Mouse (Mus musculus) splenic B cell, adult 2 months (primary cell): Measurements from ENCODE around the gene Hist1h2bk.

Experiments
- DNase-seq: peaks from one replicate; pipeline ENCODE4 v3.0.0-alpha.2; 2011; ENCODE audit warnings: low read depth, low spot score
- H3K27me3 ChIP-seq: 2 replicates; pipeline ENCODE4 v1.6.1; 2012; ENCODE audit warnings: mild to moderate bottlenecking, low read length, moderate library complexity, mixed read lengths; ENCODE audit not compliant: control insufficient read depth, poor library complexity, insufficient read depth, severe bottlenecking
- H3K36me3 ChIP-seq: 2 replicates; pipeline ENCODE4 v1.6.1; 2012; ENCODE audit warnings: mild to moderate bottlenecking, low read length, moderate library complexity, mixed read lengths; ENCODE audit not compliant: control insufficient read depth, poor library complexity, insufficient read depth, severe bottlenecking

The Hist1h2bk gene

GRCm38 (mm10) chr13:22005605-22006333 lies 29.9 kb upstream of the Hist1h2bk start:
- no peaks in the 10 kb centered on the region for H3K36me3 ChIP-seq
- H3K27me3 ChIP-seq = no peaks in the 10 kb centered on the region
- DNase-seq = peak; percentile 60

- Histone ChIP-seq H3K36me3 (no peaks in the 10 kb centered on the region), H3K27me3 (no peaks in the 10 kb centered on the region)
- DNase-seq = peak; percentile 77
These were observed 29.1 kb upstream of the Hist1h2bk start for GRCm38 (mm10) chr13:22006334-22007120.

- DNase-seq = no peak
- Histone ChIP-seq H3K36me3 (no peaks in the 10 kb centered on the region), H3K27me3 (no peaks in the 10 kb centered on the region)
These were observed 28.6 kb upstream of the Hist1h2bk start for GRCm38 (mm10) chr13:22007121-22007510.

GRCm38 (mm10) chr13:22007872-22008271 lies 27.8 kb upstream of the Hist1h2bk start:
- Histone ChIP-seq H3K36me3 (no peaks in the 10 kb centered on the region), H3K27me3 (no peaks in the 10 kb centered on the region)
- DNase-seq = no peak

- no peak for DNase-seq
- Histone ChIP-seq H3K27me3 (no peaks in the 10 kb centered on the region), H3K36me3 (no peaks in the 10 kb centered on the region)
These were observed 27.0 kb upstream of the Hist1h2bk start for GRCm38 (mm10) chr13:22008707-22009106.

GRCm38 (mm10) chr13:22009642-22010041 lies 26.0 kb upstream of the Hist1h2bk start, which contains the start of gene Prss16:
Prss16 (minus strand) TSS chr13:22009742.
- DNase-seq = no peak

GRCm38 (mm10) chr13:22013716-22014115 lies 22.0 kb upstream of the Hist1h2bk start:
- DNase-seq = no peak
- Histone ChIP-seq H3K36me3 (no peaks in the 10 kb centered on the region), H3K27me3 (no peaks in the 10 kb centered on the region)

More at GRCm38 (mm10) chr13:22009642-22010041, 26.0 kb upstream of the Hist1h2bk start, which contains the start of gene Prss16:
- no peaks in the 10 kb centered on the region for H3K27me3 ChIP-seq
- H3K36me3 ChIP-seq = no peaks in the 10 kb centered on the region

- DNase-seq = peak; percentile 21
- no peaks in the 10 kb centered on the region for H3K36me3 ChIP-seq
These were observed 21.2 kb upstream of the Hist1h2bk start for GRCm38 (mm10) chr13:22014411-22014845.

GRCm38 (mm10) chr13:22015479-22016450 lies 19.9 kb upstream of the Hist1h2bk start:
- Histone ChIP-seq H3K36me3 (no peaks in the 10 kb centered on the region), H3K27me3 (no peaks in the 10 kb centered on the region)
- peak; percentile 95 for DNase-seq

More at GRCm38 (mm10) chr13:22014411-22014845, 21.2 kb upstream of the Hist1h2bk start:
- H3K27me3 ChIP-seq = no peaks in the 10 kb centered on the region

GRCm38 (mm10) chr13:22019934-22020835 lies 15.5 kb upstream of the Hist1h2bk start:
- Histone ChIP-seq H3K36me3 (no peaks in the 10 kb centered on the region), H3K27me3 (no peaks in the 10 kb centered on the region)
- DNase-seq = peak; percentile 64

GRCm38 (mm10) chr13:22020901-22021339 lies 14.8 kb upstream of the Hist1h2bk start:
- Histone ChIP-seq H3K27me3 (no peaks in the 10 kb centered on the region), H3K36me3 (no peaks in the 10 kb centered on the region)
- peak; percentile 65 for DNase-seq

- no peaks in the 10 kb centered on the region for H3K36me3 ChIP-seq
- DNase-seq = peak; percentile 34
- H3K27me3 ChIP-seq = no peaks in the 10 kb centered on the region
These were observed 14.1 kb upstream of the Hist1h2bk start for GRCm38 (mm10) chr13:22021581-22021980.

GRCm38 (mm10) chr13:22022241-22022640 lies 13.4 kb upstream of the Hist1h2bk start:
- H3K36me3 ChIP-seq = no peaks in the 10 kb centered on the region
- DNase-seq = peak; percentile 91

More at GRCm38 (mm10) chr13:22022241-22022640, 13.4 kb upstream of the Hist1h2bk start:
- H3K27me3 ChIP-seq = no peaks in the 10 kb centered on the region
